8 mouse cellular contexts compared by ENCODE assay signal in the genomic region with DNA sequence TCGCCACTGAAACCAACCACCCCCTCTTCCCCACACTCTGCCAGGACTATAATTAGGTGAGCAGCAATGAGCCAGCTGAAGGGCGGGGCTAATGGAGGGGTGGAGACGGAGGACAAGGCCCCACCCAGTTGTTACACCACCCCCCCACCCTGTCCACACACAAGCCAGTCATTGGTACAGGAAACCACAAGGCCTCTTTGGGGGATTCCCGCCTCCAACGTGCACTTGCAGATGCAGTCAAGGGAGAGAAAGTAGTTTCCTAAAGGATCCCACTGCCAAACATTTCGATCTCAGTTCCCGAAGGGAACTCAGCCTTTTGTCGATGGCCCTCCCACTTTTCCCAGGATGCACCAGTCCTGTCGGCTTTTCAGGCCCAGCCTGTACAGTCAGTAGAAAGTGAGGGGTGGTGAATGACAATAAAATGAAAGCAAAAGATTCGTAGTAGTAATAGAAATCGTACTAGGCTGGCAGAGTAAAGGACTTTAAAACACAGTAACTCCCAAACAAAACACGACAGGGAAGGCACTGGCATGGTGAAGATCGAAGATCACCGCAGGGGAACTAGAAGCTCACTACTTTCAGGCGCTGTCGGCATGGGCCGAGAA. TPM values are rescaled to one million over a fixed set of nuclear protein-coding genes. Genes with fewer than 3 reads are reported as not detected.
DNase-seq lines count a peak whose midpoint lies in the region; ATAC-seq lines count a peak whose summit lies in the region.

No protein-coding gene starts in this region.

- intact Hi-C loops in left cerebral cortex, postnatal 4 days (cut with DNase I), result no loop called here

- H3K27me3 ChIP-seq in forebrain, embryonic 14.5 days (replicated peaks; ENCODE audit: control insufficient read depth, insufficient read depth, low read length), result no peaks in the 10 kb centered on the region
- no peaks in the 10 kb centered on the region for H3K27me3 ChIP-seq in hindbrain, embryonic 11.5 days (ENCODE audit: control insufficient read depth, insufficient read depth, low read length)
- no peaks in the 10 kb centered on the region for H3K27me3 ChIP-seq in midbrain, embryonic 10.5 days (ENCODE audit: low read depth, poor library complexity, severe bottlenecking)

- ATAC-seq in cerebellum, adult (ENCODE audit: insufficient number of reproducible peaks, low FRiP score, low TSS enrichment), result no peak
- no peak for ATAC-seq in forebrain, embryonic 14.5 days
- no peak for ATAC-seq in hindbrain, embryonic 11.5 days (ENCODE audit: low FRiP score)

- peak overlapping the region; percentile 93 for H3K27ac ChIP-seq in forebrain, embryonic 14.5 days (ENCODE audit: low read depth, low read length)
- peak overlapping the region; percentile 93 for H3K27ac ChIP-seq in hindbrain, embryonic 11.5 days (ENCODE audit: low read depth, low read length)
- H3K27ac ChIP-seq in midbrain, embryonic 10.5 days (replicated peaks), result peak overlapping the region; percentile 99

- H3K4me2 ChIP-seq in forebrain, embryonic 14.5 days (ENCODE audit: low read length), result peak overlapping the region; percentile 96
- H3K4me2 ChIP-seq in hindbrain, embryonic 11.5 days (replicated peaks; ENCODE audit: low read depth, low read length), result peak overlapping the region; percentile 94

- under 1% methylated on average over 17 of the region's 17 CpGs for WGBS in forebrain, embryonic 14.5 days
- 2% methylated on average over 17 of the region's 17 CpGs for WGBS in hindbrain, embryonic 11.5 days
- 3% methylated on average over 17 of the region's 17 CpGs for WGBS in midbrain, embryonic 10.5 days

- H3K36me3 ChIP-seq in forebrain, embryonic 14.5 days (ENCODE audit: control insufficient read depth, insufficient read depth, low read length), result peaks cover 44% of the 10 kb centered on the region
- H3K36me3 ChIP-seq in hindbrain, embryonic 11.5 days (ENCODE audit: control insufficient read depth, insufficient read depth, low read length), result peaks cover 19% of the 10 kb centered on the region
- H3K36me3 ChIP-seq in midbrain, embryonic 10.5 days, result peaks cover 50% of the 10 kb centered on the region

- H3K4me1 ChIP-seq in forebrain, embryonic 14.5 days (ENCODE audit: control insufficient read depth, insufficient read depth, low read length), result peaks cover 23% of the 10 kb centered on the region
- peaks cover 10% of the 10 kb centered on the region for H3K4me1 ChIP-seq in hindbrain, embryonic 11.5 days (replicated peaks; ENCODE audit: control insufficient read depth, insufficient read depth, low read length)
- peaks cover 61% of the 10 kb centered on the region for H3K4me1 ChIP-seq in midbrain, embryonic 10.5 days

- DNase-seq in cerebellum, adult 11 months, result peak; percentile 38
- peak; percentile 79 for DNase-seq in c-Kit-positive CD71-negative TER-119-negative erythroid progenitor cells, embryonic 14.5 days (ENCODE audit: low read depth)
- peak; percentile 82 for DNase-seq in forebrain, embryonic 14.5 days (ENCODE audit: low spot score)
- peak; percentile 78 for DNase-seq in hindbrain, embryonic 11.5 days (ENCODE audit: low spot score)
- peak; percentile 68 for DNase-seq in left cerebral cortex, postnatal 4 days
- DNase-seq in midbrain, embryonic 10.5 days (ENCODE audit: low spot score), result peak; percentile 50
- peak; percentile 88 to 94 for DNase-seq in spleen, postnatal 10 days (ENCODE audit: low spot score in 2 of 2)

- peak overlapping the region; percentile 97 for H3K4me3 ChIP-seq in forebrain, embryonic 14.5 days (ENCODE audit: low read depth, low read length)
- H3K4me3 ChIP-seq in hindbrain, embryonic 11.5 days (ENCODE audit: low read depth, low read length), result peak overlapping the region; percentile 98
- peak overlapping the region; percentile 99 for H3K4me3 ChIP-seq in midbrain, embryonic 10.5 days

- peak overlapping the region; percentile 93 for H3K9ac ChIP-seq in forebrain, embryonic 14.5 days (ENCODE audit: low read length)
- H3K9ac ChIP-seq in hindbrain, embryonic 11.5 days (ENCODE audit: low read depth, low read length), result peak overlapping the region; percentile 91

- no peaks in the 10 kb centered on the region for H3K9me3 ChIP-seq in forebrain, embryonic 14.5 days (replicated peaks; ENCODE audit: control insufficient read depth, low read length)
- no peaks in the 10 kb centered on the region for H3K9me3 ChIP-seq in hindbrain, embryonic 11.5 days (ENCODE audit: control insufficient read depth, low read length)
- H3K9me3 ChIP-seq in midbrain, embryonic 10.5 days (replicated peaks), result no peaks in the 10 kb centered on the region

RNA-seq across cellular contexts. Expression of gene Eif5a, which starts 2.0 kb away (rescaled TPM):
- 1,251 and 1,277 TPM in 2 replicates for polyA plus RNA-seq in forebrain, embryonic 14.5 days (2014; fragmentation: Nextera tagmentation; extraction: Ambion mirVana)
- polyA plus RNA-seq in hindbrain, embryonic 11.5 days (2014; fragmentation: Nextera tagmentation; extraction: Ambion mirVana), result 1,842 and 1,860 TPM in 2 replicates
- 100 to 1,000 TPM; 539 to 555 TPM for total RNA-seq in left cerebral cortex, postnatal 4 days (2021)
- polyA plus RNA-seq in midbrain, embryonic 10.5 days (2016; fragmentation: Nextera tagmentation; extraction: Ambion mirVana), result 2,258 and 2,701 TPM in 2 replicates

RNA-seq across cellular contexts. Expression of gene Gps2, which starts 6.1 kb away (rescaled TPM):
- polyA plus RNA-seq in forebrain, embryonic 14.5 days (2014; fragmentation: Nextera tagmentation; extraction: Ambion mirVana), result 62.9 and 67.8 TPM in 2 replicates
- polyA plus RNA-seq in hindbrain, embryonic 11.5 days (2014; fragmentation: Nextera tagmentation; extraction: Ambion mirVana), result 84.3 and 89.0 TPM in 2 replicates
- 10 to 100 TPM; 37.8 to 38.3 TPM for total RNA-seq in left cerebral cortex, postnatal 4 days (2021)
- 98.4 and 111 TPM in 2 replicates for polyA plus RNA-seq in midbrain, embryonic 10.5 days (2016; fragmentation: Nextera tagmentation; extraction: Ambion mirVana)

RNA-seq across cellular contexts. Expression of gene Ybx2, which starts 15.8 kb away (rescaled TPM):
- polyA plus RNA-seq in forebrain, embryonic 14.5 days (2014; fragmentation: Nextera tagmentation; extraction: Ambion mirVana), result 3.9 and 4.0 TPM in 2 replicates
- 3.1 and 4.8 TPM in 2 replicates for polyA plus RNA-seq in hindbrain, embryonic 11.5 days (2014; fragmentation: Nextera tagmentation; extraction: Ambion mirVana)
- total RNA-seq in left cerebral cortex, postnatal 4 days (2021), result 10 to 100 TPM; 16.1 to 23.5 TPM
- 2.4 and 2.8 TPM in 2 replicates for polyA plus RNA-seq in midbrain, embryonic 10.5 days (2016; fragmentation: Nextera tagmentation; extraction: Ambion mirVana)

RNA-seq across cellular contexts. Expression of gene Neurl4, which starts 18.9 kb away (rescaled TPM):
- polyA plus RNA-seq in forebrain, embryonic 14.5 days (2014; fragmentation: Nextera tagmentation; extraction: Ambion mirVana), result 16.7 and 23.8 TPM in 2 replicates
- polyA plus RNA-seq in hindbrain, embryonic 11.5 days (2014; fragmentation: Nextera tagmentation; extraction: Ambion mirVana), result 15.0 and 20.6 TPM in 2 replicates
- 100 to 1,000 TPM; 157 to 165 TPM for total RNA-seq in left cerebral cortex, postnatal 4 days (2021)
- polyA plus RNA-seq in midbrain, embryonic 10.5 days (2016; fragmentation: Nextera tagmentation; extraction: Ambion mirVana), result 12.8 and 14.3 TPM in 2 replicates

RNA-seq across cellular contexts. Expression of gene 2810408A11Rik, which starts 19.0 kb away (rescaled TPM):
- 15.0 and 18.6 TPM in 2 replicates for polyA plus RNA-seq in forebrain, embryonic 14.5 days (2014; fragmentation: Nextera tagmentation; extraction: Ambion mirVana)
- 14.5 and 14.7 TPM in 2 replicates for polyA plus RNA-seq in hindbrain, embryonic 11.5 days (2014; fragmentation: Nextera tagmentation; extraction: Ambion mirVana)
- 10 to 100 TPM in 1 of 2 experiments, 1 to 10 TPM in 1; 8.3 to 10.7 TPM for total RNA-seq in left cerebral cortex, postnatal 4 days (2021)
- 14.8 and 20.5 TPM in 2 replicates for polyA plus RNA-seq in midbrain, embryonic 10.5 days (2016; fragmentation: Nextera tagmentation; extraction: Ambion mirVana)

Comparison
In these comparisons a context has a peak if more than half of its experiments do, and no peak if none do; other contexts are left out.
1. DNase-seq: peak in every context shown above with its lines; median percentile 91 in spleen, postnatal 10 days; 82 in forebrain, embryonic 14.5 days; 79 in c-Kit-positive CD71-negative TER-119-negative erythroid progenitor cells, embryonic 14.5 days; 78 in hindbrain, embryonic 11.5 days; 68 in left cerebral cortex, postnatal 4 days; 50 in midbrain, embryonic 10.5 days; 38 in cerebellum, adult 11 months.